Mouse (Mus musculus) testis, adult 2 months (tissue): ENCODE data around the gene Hist1h2ae. TPM values are rescaled to one million over a fixed set of nuclear protein-coding genes. Genes with fewer than 3 reads are reported as not detected.
"Not testable (repeated sequence)": the region's sequence is repeated elsewhere in the genome, so short reads cannot be mapped to it uniquely, and the experiment has no call there.

Source experiments
- H3K27ac ChIP-seq: fragments of 200-500 bp; 2 replicates; pipeline ENCODE4 v1.5.1; 2012; ENCODE audit warnings: low read depth, low read length; ENCODE audit not compliant: control insufficient read depth, insufficient read depth
- H3K27me3 ChIP-seq: fragments of 200-500 bp; 2 replicates; pipeline ENCODE4 v1.6.1; 2012; ENCODE audit warnings: mild to moderate bottlenecking, low read length, moderate library complexity; ENCODE audit not compliant: control insufficient read depth, insufficient read depth
- H3K36me3 ChIP-seq: fragments of 200-500 bp; 2 replicates; pipeline ENCODE4 v1.6.1; 2012; ENCODE audit warnings: mild to moderate bottlenecking, low read length; ENCODE audit not compliant: control insufficient read depth, insufficient read depth
- H3K4me1 ChIP-seq: fragments of 200-500 bp; 2 replicates; pipeline ENCODE4 v1.6.1; 2012; ENCODE audit warnings: low read length; ENCODE audit not compliant: control insufficient read depth, insufficient read depth
- H3K4me3 ChIP-seq: fragments of 200-500 bp; 2 replicates; pipeline ENCODE4 v1.5.1; 2012; ENCODE audit warnings: low read depth, mild to moderate bottlenecking, low read length, moderate library complexity, mixed read lengths; ENCODE audit not compliant: control insufficient read depth
- CTCF ChIP-seq: fragments of 200-500 bp; IDR thresholded peaks from 2 replicates; pipeline ENCODE4 v1.5.1; 2012; ENCODE audit warnings: low read depth, mild to moderate bottlenecking, inconsistent platforms, low read length, moderate library complexity; ENCODE audit not compliant: control insufficient read depth, insufficient read depth, insufficient replicate concordance
- POLR2A ChIP-seq: fragments of 200-500 bp; IDR thresholded peaks from 2 replicates; pipeline ENCODE4 v1.6.1; 2012; ENCODE audit warnings: low read depth, mild to moderate bottlenecking, inconsistent platforms, low read length, moderate library complexity; ENCODE audit not compliant: control insufficient read depth
- polyA plus RNA-seq: library from polyadenylated mRNA; depleted of rRNA; stranded (reverse); fragments of >200 nt; gene quantifications from 2 replicates; pipeline ENCODE4 v1.2.3, GENCODE M21; 2012

Hist1h2ae gene
- polyA plus RNA-seq, 1 experiment, result 0.36 TPM

DNA sequence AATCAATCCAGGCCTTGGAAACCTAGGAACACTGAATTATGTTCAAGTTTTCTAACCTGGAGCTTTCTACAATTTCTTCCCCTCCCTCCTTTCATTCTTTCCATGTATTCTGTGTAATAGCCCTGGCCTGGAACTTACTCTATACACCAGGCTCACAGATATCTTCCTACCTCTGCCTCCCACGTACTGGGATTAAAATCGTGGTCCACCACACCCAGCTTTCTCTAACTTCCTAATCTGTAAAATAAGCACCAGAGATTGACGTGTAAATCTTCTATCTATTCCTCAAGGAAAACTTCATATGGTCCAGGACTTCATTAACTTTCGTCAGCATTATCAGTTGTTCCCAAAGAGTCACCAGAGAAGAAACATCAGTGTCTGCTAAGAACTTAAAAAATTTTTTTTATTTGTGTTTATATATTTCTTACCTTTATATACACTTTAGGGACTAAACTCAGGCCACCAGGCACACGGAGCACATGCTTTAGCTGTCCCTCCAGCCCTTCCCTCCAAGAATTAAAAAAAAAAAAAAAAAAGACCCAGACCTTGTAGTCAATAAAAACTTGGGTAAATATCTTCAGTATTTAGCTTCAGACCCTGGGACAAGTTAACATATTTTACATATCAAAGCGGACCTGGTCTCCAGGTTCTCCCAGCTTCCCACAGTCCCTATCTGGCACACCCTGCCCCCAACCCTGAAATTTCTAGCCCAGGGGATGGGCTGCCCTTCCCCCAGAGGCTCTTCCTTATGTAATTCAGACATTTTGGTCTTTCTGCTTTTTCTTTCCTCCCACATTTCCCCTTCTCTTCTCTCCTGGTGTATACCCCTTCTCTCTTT is 11.4 kb upstream of the Hist1h2ae start:
- H3K4me1 ChIP-seq, result peaks cover 8% of the 10 kb centered on the region; the same call in 1 of the 2 replicates
- no peaks in the 10 kb centered on the region for H3K36me3 ChIP-seq
- no peak overlapping the region for H3K27ac ChIP-seq
- H3K4me3 ChIP-seq, result no peak overlapping the region
- no peak for TF ChIP-seq POLR2A
- TF ChIP-seq CTCF, result no peak
- no peaks in the 10 kb centered on the region for H3K27me3 ChIP-seq

DNA sequence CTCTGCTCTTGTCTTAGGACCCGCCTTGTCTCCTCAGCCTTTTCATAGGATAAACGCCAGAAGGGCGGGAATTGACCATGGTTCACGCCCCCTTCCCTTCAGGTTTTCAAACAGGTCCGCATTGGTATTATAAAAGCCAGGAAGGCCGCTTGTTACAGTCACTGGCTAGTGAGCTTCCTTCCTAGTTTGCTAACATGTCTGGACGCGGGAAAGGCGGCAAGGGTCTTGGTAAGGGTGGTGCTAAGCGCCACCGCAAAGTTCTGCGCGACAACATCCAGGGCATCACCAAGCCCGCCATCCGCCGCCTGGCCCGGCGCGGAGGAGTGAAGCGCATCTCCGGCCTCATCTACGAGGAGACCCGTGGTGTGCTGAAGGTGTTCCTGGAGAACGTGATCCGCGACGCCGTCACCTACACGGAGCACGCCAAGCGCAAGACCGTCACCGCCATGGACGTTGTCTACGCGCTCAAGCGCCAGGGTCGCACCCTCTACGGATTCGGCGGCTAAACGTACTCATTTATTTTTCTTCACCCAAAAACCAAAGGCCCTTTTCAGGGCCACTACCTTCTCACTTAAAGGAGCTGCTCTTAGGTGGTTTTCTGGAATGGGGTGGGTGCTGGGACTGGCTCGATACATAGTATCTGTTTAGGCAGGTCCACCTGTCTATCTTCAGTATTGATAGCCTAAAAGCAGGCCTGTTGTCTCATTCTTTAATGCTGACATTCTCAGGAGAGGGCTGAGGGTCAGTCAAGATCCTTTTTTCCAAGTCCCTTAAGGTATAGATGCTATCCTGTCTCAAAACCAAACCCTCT is 10.6 kb upstream of the Hist1h2ae start, which contains the start of gene Hist1h4d:
TSS of gene Hist1h4d (plus strand) at position 191 of the 811 bp plus-strand sequence.
- no peak within 1 kb of the TSS; the same call in 1 of the 2 replicates for H3K27ac ChIP-seq
- peaks cover 7% of the 10 kb centered on the region; the same call in 1 of the 2 replicates for H3K4me1 ChIP-seq
- peak within 1 kb of the TSS; percentile 60 for H3K4me3 ChIP-seq
- H3K27me3 ChIP-seq, result no peaks in the 10 kb centered on the region; the same call in 1 of the 2 replicates
- peak; percentile 96 for TF ChIP-seq POLR2A
- no peak for TF ChIP-seq CTCF
- no peaks in the 10 kb centered on the region for H3K36me3 ChIP-seq

DNA sequence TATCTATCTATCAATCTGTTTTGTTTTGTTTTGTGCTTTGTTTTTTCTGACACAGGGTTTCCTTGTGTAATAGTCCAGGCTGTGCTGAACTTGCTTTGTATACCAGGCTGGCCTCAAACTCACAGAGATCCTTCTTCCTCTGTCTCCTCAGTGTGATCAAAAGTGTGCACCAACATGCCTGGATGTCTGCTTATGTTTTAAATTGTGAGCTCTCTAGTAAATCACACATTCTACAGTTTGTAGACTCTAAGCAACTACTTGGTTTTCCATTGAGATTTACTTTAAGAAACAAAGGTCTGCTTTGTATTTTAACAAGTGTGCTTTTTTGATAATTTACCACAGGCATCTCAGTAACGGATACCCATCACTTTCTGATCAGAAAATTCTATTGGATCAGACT is 6.8 kb upstream of the Hist1h2ae start:
- TF ChIP-seq POLR2A (no peak), CTCF (no peak)
- Histone ChIP-seq H3K4me1 (peaks cover 6% of the 10 kb centered on the region), H3K27me3 (no peaks in the 10 kb centered on the region; the same call in 1 of the 2 replicates), H3K4me3 (no peak overlapping the region), H3K36me3 (no peaks in the 10 kb centered on the region), H3K27ac (no peak overlapping the region)

DNA sequence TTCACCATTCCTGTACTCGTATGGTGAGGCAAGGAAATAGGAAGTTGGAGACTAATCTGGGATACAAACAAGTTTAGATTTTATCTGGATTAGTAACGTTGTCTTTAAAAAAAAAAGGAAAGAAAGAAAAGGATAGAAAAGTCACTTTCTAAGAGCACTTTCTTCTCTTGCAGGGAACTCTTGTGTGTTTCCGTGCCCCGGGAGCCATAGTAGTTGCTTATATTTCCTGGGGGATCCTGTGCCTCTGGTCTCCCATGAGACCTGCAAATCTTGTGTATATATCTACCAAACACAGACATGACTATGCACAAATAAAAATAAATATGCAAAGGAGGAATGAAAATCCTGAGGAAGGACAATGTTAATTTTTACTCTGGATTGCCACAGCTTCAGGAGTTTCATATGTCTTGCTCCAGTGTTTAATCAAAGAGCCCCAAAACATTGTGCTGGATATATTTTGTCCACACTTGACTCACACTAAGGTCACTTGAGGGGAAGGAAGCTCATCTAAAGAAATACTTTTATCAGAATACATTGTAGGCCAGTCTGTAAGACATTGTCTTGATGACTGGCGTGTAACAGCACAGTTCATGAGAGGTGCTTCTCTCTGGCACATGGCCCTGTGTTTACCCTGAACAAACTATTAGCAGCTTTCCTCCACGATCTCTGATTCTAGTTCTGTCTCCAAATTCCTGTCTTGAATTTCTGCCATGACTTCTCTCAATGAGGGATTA is 6.1 kb upstream of the Hist1h2ae start:
- no peaks in the 10 kb centered on the region for H3K36me3 ChIP-seq
- no peak overlapping the region for H3K27ac ChIP-seq
- TF ChIP-seq POLR2A (no peak), CTCF (no peak)
- no peak overlapping the region for H3K4me3 ChIP-seq
- no peaks in the 10 kb centered on the region; the same call in 1 of the 2 replicates for H3K27me3 ChIP-seq
- peaks cover 6% of the 10 kb centered on the region for H3K4me1 ChIP-seq

DNA sequence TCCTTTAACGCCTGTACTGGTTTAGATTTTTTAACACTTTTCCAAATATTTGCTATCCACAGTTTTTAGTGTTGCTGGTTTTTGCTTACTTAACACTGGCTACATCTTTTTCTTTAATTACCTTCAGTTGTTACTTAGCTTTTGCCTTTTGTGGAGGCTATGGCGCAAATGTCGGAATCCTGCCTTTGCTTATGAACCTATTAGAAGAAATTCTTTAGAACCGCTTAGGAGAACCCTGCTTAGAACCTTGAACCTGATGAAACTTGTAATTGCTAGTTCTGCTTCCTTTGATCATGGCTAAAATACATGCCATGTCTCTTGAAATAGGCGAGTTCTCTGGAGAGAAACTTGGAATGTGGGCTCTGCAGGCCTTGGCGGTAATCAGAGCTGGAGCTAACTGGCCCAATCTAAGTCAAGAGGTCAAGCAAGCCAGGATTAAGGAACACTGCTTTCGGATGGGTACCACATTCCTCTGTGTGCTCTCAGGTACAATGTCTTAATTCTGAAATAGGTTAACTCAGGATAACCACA is 5.4 kb upstream of the Hist1h2ae start:
- TF ChIP-seq CTCF, result no peak
- no peak for TF ChIP-seq POLR2A
- Histone ChIP-seq H3K4me3 (no peak overlapping the region), H3K27me3 (no peaks in the 10 kb centered on the region; the same call in 1 of the 2 replicates), H3K4me1 (peaks cover 6% of the 10 kb centered on the region), H3K36me3 (no peaks in the 10 kb centered on the region), H3K27ac (no peak overlapping the region)

DNA sequence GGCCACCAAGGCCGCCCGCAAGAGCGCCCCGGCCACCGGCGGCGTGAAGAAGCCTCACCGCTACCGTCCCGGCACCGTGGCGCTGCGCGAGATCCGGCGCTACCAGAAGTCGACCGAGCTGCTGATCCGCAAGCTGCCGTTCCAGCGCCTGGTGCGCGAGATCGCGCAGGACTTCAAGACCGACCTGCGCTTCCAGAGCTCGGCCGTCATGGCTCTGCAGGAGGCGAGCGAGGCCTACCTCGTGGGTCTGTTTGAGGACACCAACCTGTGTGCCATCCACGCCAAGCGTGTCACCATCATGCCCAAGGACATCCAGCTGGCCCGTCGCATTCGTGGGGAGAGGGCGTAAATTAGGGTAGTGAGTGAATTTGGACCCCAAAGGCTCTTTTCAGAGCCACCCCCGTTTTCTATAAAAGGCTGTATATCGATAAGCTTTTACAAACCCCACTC is 4.9 kb upstream of the Hist1h2ae start:
- not testable (repeated sequence) for H3K27me3 ChIP-seq, H3K27ac ChIP-seq, H3K4me1 ChIP-seq, H3K36me3 ChIP-seq
- peak overlapping the region; percentile 47 for H3K4me3 ChIP-seq

DNA sequence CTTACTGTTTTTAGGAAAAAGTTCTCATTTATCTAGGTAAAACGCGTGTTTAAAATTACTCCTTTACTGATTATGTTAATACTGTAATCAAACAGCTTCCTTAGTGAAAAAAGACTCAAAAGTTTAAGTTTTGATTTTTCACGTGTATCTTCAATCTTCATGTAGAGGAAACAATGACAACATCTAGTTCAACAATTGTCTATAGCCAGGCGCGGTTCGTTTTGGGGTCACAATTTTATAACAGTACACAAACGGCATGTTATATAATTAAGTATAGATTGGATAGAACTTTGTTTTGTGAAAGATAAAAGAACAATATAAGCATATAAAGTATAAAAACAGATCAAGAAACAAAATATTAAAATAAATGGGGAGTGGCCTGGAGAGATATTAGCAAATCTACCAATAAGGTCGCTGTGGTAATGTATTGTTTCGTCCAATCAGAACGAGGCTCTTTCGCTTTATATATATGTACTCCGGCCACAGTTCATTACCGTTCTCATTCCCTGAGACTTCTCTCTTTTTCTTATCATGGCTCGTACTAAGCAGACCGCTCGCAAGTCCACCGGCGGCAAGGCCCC is 4.3 kb upstream of the Hist1h2ae start, which contains the start of gene Hist1h3d:
TSS of gene Hist1h3d (plus strand) at position 493 of the 581 bp plus-strand sequence.
- peaks cover 4% of the 10 kb centered on the region for H3K4me1 ChIP-seq
- H3K27me3 ChIP-seq, result no peaks in the 10 kb centered on the region; the same call in 1 of the 2 replicates
- TF ChIP-seq POLR2A, result no peak
- no peak for TF ChIP-seq CTCF
- H3K4me3 ChIP-seq, result peak within 1 kb of the TSS; percentile 47
- H3K27ac ChIP-seq, result 0 out of 2 replicates have a peak within 1 kb of the TSS, but pooled peaks have one; percentile 29
- H3K36me3 ChIP-seq, result no peaks in the 10 kb centered on the region

DNA sequence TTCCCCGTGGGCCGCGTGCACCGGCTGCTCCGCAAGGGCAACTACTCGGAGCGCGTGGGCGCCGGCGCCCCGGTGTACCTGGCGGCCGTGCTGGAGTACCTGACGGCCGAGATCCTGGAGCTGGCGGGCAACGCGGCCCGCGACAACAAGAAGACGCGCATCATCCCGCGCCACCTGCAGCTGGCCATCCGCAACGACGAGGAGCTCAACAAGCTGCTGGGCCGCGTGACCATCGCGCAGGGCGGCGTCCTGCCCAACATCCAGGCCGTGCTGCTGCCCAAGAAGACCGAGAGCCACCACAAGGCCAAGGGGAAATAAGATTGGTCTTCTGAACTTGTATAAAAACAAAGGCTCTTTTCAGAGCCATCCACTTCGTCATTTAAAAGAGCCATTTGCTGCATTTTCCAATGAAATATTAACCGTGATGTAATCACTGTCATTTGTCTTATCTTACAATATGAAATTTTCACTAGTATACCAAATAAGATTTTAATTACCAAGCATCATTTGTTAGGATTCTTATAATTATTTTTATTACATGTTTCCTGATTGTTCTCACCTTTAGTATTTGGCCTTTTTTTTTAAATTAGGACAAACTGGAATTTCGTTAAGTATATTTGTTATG is 3.6 kb upstream of the Hist1h2ae start:
- H3K27me3 ChIP-seq, H3K4me1 ChIP-seq, H3K36me3 ChIP-seq: not testable (repeated sequence)
- Histone ChIP-seq H3K27ac (0 out of 2 replicates have a peak overlapping the region, but pooled peaks have one; percentile 53), H3K4me3 (peak overlapping the region; percentile 59)

DNA sequence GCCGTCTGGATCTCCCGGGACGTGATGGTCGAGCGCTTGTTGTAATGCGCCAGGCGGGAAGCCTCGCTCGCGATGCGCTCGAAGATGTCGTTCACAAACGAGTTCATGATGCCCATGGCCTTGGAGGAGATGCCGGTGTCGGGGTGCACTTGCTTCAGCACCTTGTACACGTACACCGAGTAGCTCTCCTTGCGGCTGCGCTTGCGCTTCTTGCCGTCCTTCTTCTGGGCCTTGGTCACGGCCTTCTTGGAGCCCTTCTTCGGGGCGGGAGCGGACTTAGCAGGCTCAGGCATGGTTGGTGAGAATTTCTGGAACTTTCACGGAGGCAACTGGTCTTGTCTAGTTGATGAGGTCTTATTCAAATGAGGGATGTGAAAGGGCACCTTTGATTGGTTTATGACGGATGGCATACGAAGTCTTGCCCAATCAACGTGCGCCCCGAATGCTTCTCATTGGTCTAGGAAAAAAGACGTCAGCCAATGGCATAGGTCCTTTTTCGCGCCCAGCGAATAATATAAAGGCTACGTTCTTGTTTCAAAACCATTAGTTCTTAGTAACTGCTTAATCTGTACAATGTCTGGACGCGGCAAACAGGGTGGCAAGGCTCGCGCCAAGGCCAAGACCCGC is 3.0 kb upstream of the Hist1h2ae start, which contains the start of the genes Hist1h2bf and Hist1h2ad:
TSS of gene Hist1h2bf (minus strand) at position 299 of the 627 bp plus-strand sequence.
TSS of gene Hist1h2ad (plus strand) at position 484 of the 627 bp plus-strand sequence.
- H3K36me3 ChIP-seq, result not testable (repeated sequence)

More for the DNA sequence above, 3.0 kb upstream of the Hist1h2ae start, which contains the start of the genes Hist1h2bf and Hist1h2ad:
- not testable (repeated sequence) for H3K4me1 ChIP-seq, H3K27me3 ChIP-seq
- Histone ChIP-seq H3K4me3 (peak within 1 kb of the TSS; percentile 62), H3K27ac (0 out of 2 replicates have a peak within 1 kb of the TSS, but pooled peaks have one; percentile 53)
